ENCODE assay signal across 15 mouse cellular contexts in genomic region chr10:95790771-95791426, GRCm38 (mm10). TPM values are rescaled to one million over a fixed set of nuclear protein-coding genes. Genes with fewer than 3 reads are reported as not detected.
A peak's percentile ranks its signal among the peaks of the same experiment; 100 is the strongest.
DNase-seq lines count a peak whose midpoint lies in the region; ATAC-seq and TF ChIP-seq lines count a peak whose summit lies in the region.
"Had no signal": no experiment of that assay in that cellular context is flagged by ENCODE, and none has a peak within 500 bp of the region (broad histone marks: within the 10 kb centered on the region; RNA-seq: fewer than 3 reads in every experiment).

No protein-coding gene starts in this region.

- TF ChIP-seq CTCF in gastrocnemius, adult 2 months (IDR thresholded peaks at IDR 0.05) = no peak
- no peak for TF ChIP-seq CTCF in lung, postnatal 0 days (IDR thresholded peaks at IDR 0.05)
- TF ChIP-seq CTCF in midbrain, postnatal 0 days (IDR thresholded peaks at IDR 0.05) = no peak

- no peaks in the 10 kb centered on the region for H3K36me3 ChIP-seq in lung, postnatal 0 days (ENCODE audit: insufficient read depth, low read length)
- H3K36me3 ChIP-seq in midbrain, postnatal 0 days (ENCODE audit: insufficient read depth, low read length) = no peaks in the 10 kb centered on the region
- H3K36me3 ChIP-seq: embryonic facial prominence, embryonic 12.5 days; limb, embryonic 12.5 days had no signal

- H3K4me3 ChIP-seq in gastrocnemius, adult 2 months = no peak overlapping the region
- H3K4me3 ChIP-seq in lung, postnatal 0 days (ENCODE audit: low read depth, low read length) = no peak overlapping the region
- H3K4me3 ChIP-seq in midbrain, postnatal 0 days (ENCODE audit: low read depth, low read length) = no peak overlapping the region
- H3K4me3 ChIP-seq: embryonic facial prominence, embryonic 12.5 days; limb, embryonic 12.5 days had no signal

- no peak for ATAC-seq in lung, postnatal 0 days
- ATAC-seq in midbrain, postnatal 0 days (ENCODE audit: low FRiP score) = peak; percentile 66; the same call in 1 of the 2 replicates

- TF ChIP-seq EP300 in lung, postnatal 0 days (IDR thresholded peaks at IDR 0.05) = no peak

- H3K4me1 ChIP-seq in lung, postnatal 0 days (ENCODE audit: insufficient read depth, low read depth, low read length) = no peaks in the 10 kb centered on the region
- H3K4me1 ChIP-seq in midbrain, postnatal 0 days (ENCODE audit: insufficient read depth, low read length) = no peaks in the 10 kb centered on the region
- H3K4me1 ChIP-seq: embryonic facial prominence, embryonic 12.5 days; limb, embryonic 12.5 days had no signal

- H3K27me3 ChIP-seq in lung, postnatal 0 days (replicated peaks; ENCODE audit: insufficient read depth, low read length) = no peaks in the 10 kb centered on the region
- no peaks in the 10 kb centered on the region for H3K27me3 ChIP-seq in midbrain, postnatal 0 days (ENCODE audit: insufficient read depth, low read length)
- H3K27me3 ChIP-seq: embryonic facial prominence, embryonic 12.5 days; limb, embryonic 12.5 days had no signal

- H3K27ac ChIP-seq in gastrocnemius, adult 2 months = peak overlapping the region; percentile 78
- H3K27ac ChIP-seq in lung, postnatal 0 days (ENCODE audit: low read length) = no peak overlapping the region
- H3K27ac ChIP-seq in midbrain, postnatal 0 days (ENCODE audit: low read depth, low read length) = no peak overlapping the region
- H3K27ac ChIP-seq: embryonic facial prominence, embryonic 12.5 days; limb, embryonic 12.5 days had no signal

- intact Hi-C loops in gastrocnemius, adult 2 months (cut with DNase I) = no loop called here
- intact Hi-C loops in gastrocnemius, postnatal 36 days (cut with DNase I) = no loop called here

- no peaks in the 10 kb centered on the region for H3K9me3 ChIP-seq in lung, postnatal 0 days (ENCODE audit: low read length)
- H3K9me3 ChIP-seq in midbrain, postnatal 0 days (ENCODE audit: low read length) = no peaks in the 10 kb centered on the region
- H3K9me3 ChIP-seq: embryonic facial prominence, embryonic 12.5 days; limb, embryonic 12.5 days had no signal

- no peak for DNase-seq in gastrocnemius, adult 2 months
- DNase-seq in gastrocnemius, postnatal 36 days = no peak
- DNase-seq in lung, postnatal 10 days = peak; percentile 26
- no peak for DNase-seq in lung, postnatal 0 days (ENCODE audit: low spot score)
- peak; percentile 61 for DNase-seq in cerebellum, adult 9-11 months
- peak; percentile 33 for DNase-seq in midbrain, postnatal 0 days (ENCODE audit: low spot score)
- DNase-seq in gastrocnemius, postnatal 10 days = no peak
- DNase-seq in kidney, adult 8-10 months = no peak
- DNase-seq: adrenal gland, postnatal 36 days; kidney, postnatal 25 days; lung, embryonic 14.5 days had no signal

- no peak overlapping the region for H3K9ac ChIP-seq in lung, postnatal 0 days (replicated peaks; ENCODE audit: low read depth)
- no peak overlapping the region for H3K9ac ChIP-seq in midbrain, postnatal 0 days (replicated peaks; ENCODE audit: low read length, poor library complexity, severe bottlenecking)
- H3K9ac ChIP-seq: embryonic facial prominence, embryonic 12.5 days; limb, embryonic 12.5 days; lung, embryonic 14.5 days had no signal

- H3K4me2 ChIP-seq in lung, postnatal 0 days (replicated peaks; ENCODE audit: low read depth, low read length) = no peak overlapping the region
- H3K4me2 ChIP-seq in midbrain, postnatal 0 days (ENCODE audit: low read depth, low read length, poor library complexity, severe bottlenecking) = no peak overlapping the region
- H3K4me2 ChIP-seq: embryonic facial prominence, embryonic 12.5 days; limb, embryonic 12.5 days; lung, embryonic 14.5 days had no signal

- WGBS in lung, postnatal 0 days = 69% methylated on average over 15 of the region's 15 CpGs
- 50% methylated on average over 15 of the region's 15 CpGs for WGBS in midbrain, postnatal 0 days

RNA-seq across cellular contexts. Expression of gene Gm33543, which starts 51.8 kb away (rescaled TPM):
- total RNA-seq in gastrocnemius, adult 2 months (2021) = 1 to 10 TPM in 1 of 2 experiments, under 1 TPM in 1; 0.66 to 1.4 TPM
- total RNA-seq in gastrocnemius, postnatal 36 days (2021) = 1 to 10 TPM in 1 of 2 experiments, under 1 TPM in 1; 0.42 to 1.4 TPM
- not detected in 2 replicates for polyA plus RNA-seq in lung, postnatal 0 days (2015; fragmentation: Nextera tagmentation; extraction: Ambion mirVana)
- not detected in 2 replicates for total RNA-seq in midbrain, postnatal 0 days (2014; rRNA removed)
- 0.11 TPM in 2 replicates for polyA plus RNA-seq in midbrain, postnatal 0 days (2015; fragmentation: Nextera tagmentation; extraction: Ambion mirVana)
- total RNA-seq in gastrocnemius, postnatal 10 days (2021) = under 1 TPM; 0.18 to 0.49 TPM
- total RNA-seq: adrenal gland, postnatal 36 days had no signal
- polyA plus RNA-seq: embryonic facial prominence, embryonic 12.5 days; limb, embryonic 12.5 days; lung, embryonic 14.5 days; stomach, embryonic 14.5 days; urinary bladder, adult 2 months had no signal

Comparison
In these comparisons a context has a peak if more than half of its experiments do, and no peak if none do; other contexts are left out.
1. DNase-seq: peak in lung, postnatal 10 days (single experiment), cerebellum, adult 9-11 months (single experiment) and midbrain, postnatal 0 days (single experiment); none in gastrocnemius, adult 2 months (single experiment), gastrocnemius, postnatal 36 days (0 of 2), lung, postnatal 0 days (single experiment), gastrocnemius, postnatal 10 days (single experiment) and kidney, adult 8-10 months (0 of 2).